Mouse (Mus musculus) CD8-positive naive resting alpha-beta T cell, adult 2 months (primary cell): Measurements from ENCODE around the gene Cysltr1.

ENCODE experiments used
- DNase-seq, 2 experiments: peaks; one replicate each; pipeline ENCODE4 v3.0.0; 2022; ENCODE audit warnings: low read depth in 2 of 2, low spot score in 2 of 2

Gene Cysltr1

DNA sequence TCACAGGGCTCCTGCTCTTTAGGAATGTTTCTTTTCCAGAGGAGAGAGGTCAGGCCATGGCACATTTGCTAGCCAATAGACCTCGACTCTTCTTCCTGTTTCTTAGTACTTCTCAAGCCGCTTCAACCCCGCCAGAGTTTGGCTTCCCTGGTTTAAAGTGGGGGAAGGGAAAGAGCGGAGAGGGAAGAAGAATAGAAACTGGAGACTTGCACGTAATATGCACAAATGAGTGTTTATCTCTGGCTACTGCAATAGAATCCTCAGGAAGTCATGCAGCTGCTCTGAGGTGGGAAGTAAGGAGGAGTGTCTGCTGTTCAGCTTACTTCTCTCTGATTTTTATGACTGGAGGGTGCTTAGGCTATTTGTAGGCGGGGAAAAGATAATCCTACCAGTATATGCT, at the start of gene Cysltr1:
Cysltr1 (minus strand) TSS at position 294 of the 400 bp plus-strand sequence.
- no peak for DNase-seq

- no peak for DNase-seq
Observed at GRCm38 (mm10) chrX:106634799-106635541, 31.5 kb upstream of the Cysltr1 start.

- no peak for DNase-seq
Observed at GRCm38 (mm10) chrX:106633543-106633942, 30.1 kb upstream of the Cysltr1 start.

DNA sequence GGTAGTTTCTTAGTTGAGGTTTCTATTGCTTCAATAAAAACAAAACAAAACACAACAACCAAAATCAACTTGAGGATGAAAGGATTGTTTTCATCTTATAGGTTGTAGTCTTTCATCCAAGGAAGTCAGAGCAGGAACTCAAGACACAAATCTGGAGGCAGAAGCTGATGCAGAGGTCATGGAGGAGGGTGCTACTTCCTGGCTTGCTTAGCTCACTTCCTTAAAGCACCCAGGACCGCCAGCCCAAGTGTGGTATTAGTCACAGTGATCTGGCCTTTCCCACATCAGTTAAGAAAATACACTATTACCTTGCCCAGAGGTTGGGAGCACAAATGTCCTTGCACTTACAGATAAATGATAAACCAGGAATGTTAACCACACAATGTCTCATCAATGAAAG, 25.0 kb upstream of the Cysltr1 start:
- DNase-seq, result no peak

DNA sequence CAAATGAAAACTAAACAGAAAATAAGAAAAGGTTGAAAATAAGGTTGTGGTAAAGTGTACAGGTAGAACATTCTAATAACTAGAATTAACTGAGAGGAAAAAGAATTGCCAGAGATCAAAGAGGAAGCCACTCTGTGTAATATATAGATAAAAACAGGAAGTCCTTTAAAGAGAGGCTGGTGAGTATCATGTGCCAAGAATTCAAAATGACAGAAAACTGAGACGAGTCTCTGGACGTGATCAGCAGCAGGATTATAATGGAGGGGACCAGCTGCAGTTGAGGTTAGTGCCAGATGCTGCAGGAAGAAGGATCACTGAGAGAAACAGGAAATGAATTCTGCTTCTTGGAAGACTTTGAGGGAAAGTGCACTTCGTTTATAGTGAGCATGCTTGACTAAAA, 20.2 kb upstream of the Cysltr1 start:
- no peak for DNase-seq

- no peak for DNase-seq
Observed at GRCm38 (mm10) chrX:106622512-106622911, 19.0 kb upstream of the Cysltr1 start.

- peak in 1 of 2 experiments; percentile 0 for DNase-seq
Observed at GRCm38 (mm10) chrX:106602574-106603258, 763 bp downstream of the Cysltr1 start.

- DNase-seq, result no peak
Observed at GRCm38 (mm10) chrX:106595904-106596303, 7.6 kb downstream of the Cysltr1 start.

DNA sequence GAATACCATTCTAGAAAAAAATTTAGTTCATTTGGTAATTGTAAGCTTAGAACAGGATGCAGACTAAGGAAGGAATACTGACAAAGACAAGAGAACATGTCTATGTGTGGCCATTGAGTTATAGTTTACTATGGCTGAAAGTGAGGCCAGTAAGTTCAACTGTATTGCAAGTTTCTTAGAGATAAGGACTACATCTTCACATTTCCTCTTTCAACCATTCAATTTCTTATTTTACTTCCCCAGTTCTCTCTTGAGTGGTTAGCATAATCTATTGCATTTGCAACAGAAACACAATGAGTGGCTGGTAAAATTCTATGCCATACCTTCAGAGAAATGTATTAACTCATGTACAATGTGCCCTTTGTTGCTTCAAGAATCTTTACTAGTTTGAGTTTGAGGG, 9.6 kb downstream of the Cysltr1 start:
- no peak for DNase-seq

DNA sequence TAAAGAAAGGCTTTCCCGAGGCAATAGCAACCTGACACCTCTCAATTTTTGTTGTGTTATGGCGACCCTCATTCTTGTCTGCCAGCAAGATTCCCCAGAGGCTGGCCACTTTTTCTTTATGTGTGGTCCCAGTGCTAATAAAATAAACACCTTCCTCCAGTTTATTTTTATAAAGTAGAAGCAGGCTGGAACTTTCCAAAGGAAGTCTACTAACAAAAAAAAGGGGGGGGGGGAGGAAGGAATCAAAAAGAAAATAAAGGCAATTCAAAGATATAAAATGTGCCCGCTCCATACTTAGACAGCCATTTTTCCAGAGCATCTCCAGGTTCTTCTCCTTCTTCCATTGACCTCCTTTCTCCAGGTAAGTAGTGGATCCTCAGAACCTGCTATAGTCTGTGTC, 20.6 kb downstream of the Cysltr1 start, which contains the start of gene Gm5127:
Gm5127 (plus strand) TSS at position 301 of the 400 bp plus-strand sequence.
- no peak for DNase-seq

DNA sequence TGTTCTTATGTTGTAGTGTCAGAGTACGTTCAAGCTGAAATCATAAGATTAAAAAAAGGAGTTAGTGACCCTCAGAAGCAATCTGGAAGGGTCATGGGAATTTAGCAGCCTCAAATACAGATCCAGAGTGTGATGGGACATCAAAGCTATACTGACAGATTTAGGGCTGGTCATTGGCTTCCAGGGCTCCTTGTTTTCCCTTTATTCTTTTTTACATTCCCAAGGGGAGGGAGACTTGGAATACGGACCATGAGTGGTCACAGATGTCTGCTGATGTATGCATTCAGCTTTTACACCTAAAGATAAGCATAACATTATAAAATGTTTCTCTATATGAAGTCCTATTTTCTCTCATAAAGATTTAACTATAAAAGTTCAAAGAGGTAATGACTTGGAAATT, 21.3 kb downstream of the Cysltr1 start:
- no peak for DNase-seq

GRCm38 (mm10) chrX:106580410-106580809, 23.1 kb downstream of the Cysltr1 start:
- no peak for DNase-seq

DNA sequence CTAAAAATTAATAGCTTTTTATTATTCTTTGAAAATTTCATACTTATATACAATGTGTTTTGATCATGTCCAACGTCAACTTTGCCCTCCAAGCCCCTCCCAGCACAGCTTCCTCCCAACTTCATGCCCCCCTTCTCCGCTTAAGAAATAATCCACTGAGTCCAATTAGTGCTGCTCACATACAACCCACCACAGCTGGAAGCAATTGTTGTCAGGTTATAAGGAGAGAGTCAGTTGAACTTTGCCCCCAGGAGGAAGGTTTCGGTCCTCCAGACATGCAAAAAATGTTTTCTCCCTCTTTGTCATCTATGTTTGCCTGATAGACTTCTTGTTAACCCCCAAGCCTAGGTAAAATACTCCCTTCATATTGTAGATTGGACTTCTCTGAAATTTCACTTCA, 24.5 kb downstream of the Cysltr1 start:
- no peak for DNase-seq

- no peak for DNase-seq
Observed at GRCm38 (mm10) chrX:106555457-106555856, 48.0 kb downstream of the Cysltr1 start.

DNA sequence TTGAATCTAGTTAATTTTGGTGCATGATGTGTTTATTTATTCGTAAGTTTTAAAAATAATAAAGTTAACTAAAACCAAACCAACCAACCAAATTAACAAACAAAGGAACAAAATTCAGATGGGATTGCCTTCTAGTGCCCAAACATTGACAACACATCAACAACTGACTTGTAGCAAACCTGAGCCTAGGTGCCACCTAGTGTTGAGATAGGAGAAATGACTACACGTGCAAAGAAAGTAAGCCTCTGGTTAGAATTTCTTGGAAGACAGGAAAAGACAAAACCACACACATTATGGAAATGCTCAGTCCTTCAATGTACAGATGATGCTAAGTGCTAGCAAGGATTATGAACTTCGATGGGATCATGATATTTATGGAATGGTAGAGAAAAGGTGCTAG, 67.1 kb downstream of the Cysltr1 start:
- no peak for DNase-seq
